Mouse (Mus musculus) retina, postnatal 1 day (tissue): ENCODE data around the gene Ces3a.
"Not testable (repeated sequence)": the region's sequence is repeated elsewhere in the genome, so short reads cannot be mapped to it uniquely, and the experiment has no call there.

Experiments used
- DNase-seq: peaks from one replicate; pipeline ENCODE4 v3.0.0-alpha.2; 2012

The Ces3a gene

DNA sequence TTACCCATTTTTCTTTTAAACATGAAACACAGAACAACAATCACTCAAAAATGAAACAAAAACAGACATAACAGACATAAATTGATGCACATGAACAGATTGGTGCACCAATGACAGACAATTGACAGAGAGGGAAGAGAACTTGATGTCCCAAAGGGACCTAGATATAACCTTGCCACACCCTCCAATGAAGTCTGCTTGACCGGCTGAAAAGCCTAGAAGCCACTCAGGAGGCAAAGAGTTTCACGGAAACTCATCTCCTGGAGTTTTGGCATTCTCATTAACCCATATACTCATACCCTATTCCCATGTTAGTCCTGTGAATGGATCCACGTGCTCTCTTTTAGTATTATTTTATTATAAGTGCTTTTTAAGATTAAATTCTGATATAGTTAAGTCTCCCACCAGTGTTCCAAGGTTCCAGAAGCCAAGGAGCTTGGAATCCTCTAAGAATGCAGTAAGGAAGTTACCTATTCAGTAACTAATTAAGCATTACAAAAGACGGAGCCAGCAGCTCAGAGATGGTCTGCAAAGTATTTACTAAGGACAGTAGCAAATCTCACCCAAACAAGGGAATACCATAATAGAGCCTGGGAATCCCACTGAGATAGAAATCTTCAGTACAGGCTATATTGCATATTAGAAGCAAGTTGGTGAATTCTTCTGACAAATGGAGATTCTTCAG, 53.8 kb downstream of the Ces3a start:
- not testable (repeated sequence) for DNase-seq

DNA sequence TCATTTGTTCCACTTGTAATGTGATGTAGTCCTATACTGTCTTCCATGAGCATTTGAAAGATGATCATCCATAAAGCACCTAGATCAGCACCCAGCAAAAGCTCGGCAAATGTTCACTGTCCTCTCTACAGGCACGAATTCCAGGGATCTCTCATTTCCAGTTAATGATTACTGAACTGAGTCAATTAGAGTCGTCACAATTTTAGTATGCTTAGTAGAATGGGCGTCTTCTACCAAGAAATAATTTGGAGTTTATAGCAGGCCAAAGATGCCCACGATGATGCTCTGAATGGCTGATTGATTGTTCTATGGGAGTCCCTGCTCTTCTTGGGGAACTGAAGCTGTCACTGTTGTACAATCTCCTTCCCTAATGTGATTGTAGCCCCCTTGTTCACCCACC, 55.3 kb downstream of the Ces3a start:
- DNase-seq: not testable (repeated sequence)

DNA sequence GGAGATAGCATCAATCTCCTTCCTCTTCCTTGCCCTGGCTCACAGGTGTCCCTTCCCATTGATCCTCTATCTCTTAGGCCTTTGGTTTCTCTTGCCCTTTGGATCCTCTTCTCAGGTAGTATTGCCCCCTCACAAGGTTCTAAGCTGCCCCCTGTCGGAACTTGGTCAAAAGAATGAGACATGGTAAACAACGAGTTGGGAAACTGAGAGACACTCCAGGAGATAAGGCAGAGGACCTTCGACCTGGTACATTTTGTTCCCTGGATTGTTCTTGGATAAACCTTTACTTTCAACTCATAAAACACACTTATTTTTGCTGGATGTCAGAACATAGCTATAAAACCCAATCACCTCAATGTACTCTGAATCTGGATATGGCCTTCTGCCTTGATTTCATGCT, 55.8 kb downstream of the Ces3a start:
- DNase-seq: no peak
